8 mouse cellular contexts compared by ENCODE assay signal in genomic region chr12:30596818-30597407, GRCm38 (mm10). TPM values are rescaled to one million over a fixed set of nuclear protein-coding genes. Genes with fewer than 3 reads are reported as not detected.
DNase-seq lines count a peak whose midpoint lies in the region; ATAC-seq lines count a peak whose summit lies in the region.

No protein-coding gene starts in this region.

- H3K9me3 ChIP-seq in hindbrain, embryonic 10.5 days, result no peaks in the 10 kb centered on the region
- H3K9me3 ChIP-seq in hindbrain, embryonic 12.5 days (replicated peaks), result no peaks in the 10 kb centered on the region
- no peaks in the 10 kb centered on the region for H3K9me3 ChIP-seq in midbrain, embryonic 11.5 days (ENCODE audit: control insufficient read depth, low read length)
- no peaks in the 10 kb centered on the region for H3K9me3 ChIP-seq in stomach, embryonic 16.5 days (replicated peaks; ENCODE audit: control insufficient read depth, low read length)

- no peak overlapping the region for H3K9ac ChIP-seq in hindbrain, embryonic 12.5 days
- no peak overlapping the region for H3K9ac ChIP-seq in midbrain, embryonic 11.5 days (ENCODE audit: low read length)
- no peak overlapping the region for H3K9ac ChIP-seq in stomach, embryonic 16.5 days (ENCODE audit: low read length)

- peak; percentile 46 for DNase-seq in hindbrain, embryonic 10.5 days (ENCODE audit: low spot score)
- DNase-seq in adipocyte (ENCODE audit: low spot score), result peak; percentile 73
- peak; percentile 72 for DNase-seq in embryo, embryonic 11 days
- peak; percentile 56 for DNase-seq in heart, postnatal 4 days
- peak; percentile 58 to 73 for DNase-seq in layer of hippocampus, postnatal 10 days (ENCODE audit: low spot score in 2 of 2)
- DNase-seq in midbrain, embryonic 11.5 days (ENCODE audit: low spot score, missing footprints), result peak; percentile 92

- no peak overlapping the region for H3K27ac ChIP-seq in hindbrain, embryonic 10.5 days
- no peak overlapping the region for H3K27ac ChIP-seq in hindbrain, embryonic 12.5 days
- no peak overlapping the region for H3K27ac ChIP-seq in midbrain, embryonic 11.5 days (ENCODE audit: low read depth, low read length)
- no peak overlapping the region for H3K27ac ChIP-seq in stomach, embryonic 16.5 days (ENCODE audit: low read length)

- H3K4me1 ChIP-seq in hindbrain, embryonic 10.5 days (replicated peaks), result no peaks in the 10 kb centered on the region
- H3K4me1 ChIP-seq in hindbrain, embryonic 12.5 days, result no peaks in the 10 kb centered on the region
- no peaks in the 10 kb centered on the region for H3K4me1 ChIP-seq in midbrain, embryonic 11.5 days (ENCODE audit: control insufficient read depth, insufficient read depth, low read length)
- H3K4me1 ChIP-seq in stomach, embryonic 16.5 days (ENCODE audit: control insufficient read depth, insufficient read depth, low read length), result no peaks in the 10 kb centered on the region

- 39% methylated on average over 8 of the region's 8 CpGs for WGBS in hindbrain, embryonic 10.5 days
- WGBS in hindbrain, embryonic 12.5 days, result 39% methylated on average over 7 of the region's 8 CpGs
- WGBS in midbrain, embryonic 11.5 days, result 43% methylated on average over 8 of the region's 8 CpGs
- 40% methylated on average over 8 of the region's 8 CpGs for WGBS in stomach, embryonic 16.5 days

- H3K27me3 ChIP-seq in hindbrain, embryonic 10.5 days (ENCODE audit: insufficient read depth, poor library complexity, severe bottlenecking), result no peaks in the 10 kb centered on the region
- 0 out of 2 replicates have a peak, but pooled peaks cover 3% of the 10 kb centered on the region for H3K27me3 ChIP-seq in hindbrain, embryonic 12.5 days
- H3K27me3 ChIP-seq in midbrain, embryonic 11.5 days (ENCODE audit: control insufficient read depth, insufficient read depth, low read length), result no peaks in the 10 kb centered on the region
- H3K27me3 ChIP-seq in stomach, embryonic 16.5 days (ENCODE audit: control insufficient read depth, insufficient read depth, low read length), result no peaks in the 10 kb centered on the region

- ATAC-seq in hindbrain, embryonic 12.5 days (ENCODE audit: low FRiP score), result no peak
- peak; percentile 35; the same call in 1 of the 2 replicates for ATAC-seq in midbrain, embryonic 11.5 days (ENCODE audit: low FRiP score)
- ATAC-seq in stomach, embryonic 16.5 days (ENCODE audit: insufficient read depth, low FRiP score), result peak; percentile 37; the same call in 1 of the 2 replicates

- no peak overlapping the region for H3K4me3 ChIP-seq in hindbrain, embryonic 10.5 days
- no peak overlapping the region for H3K4me3 ChIP-seq in hindbrain, embryonic 12.5 days
- no peak overlapping the region for H3K4me3 ChIP-seq in midbrain, embryonic 11.5 days (ENCODE audit: low read depth, low read length)
- H3K4me3 ChIP-seq in stomach, embryonic 16.5 days (replicated peaks; ENCODE audit: low read length), result no peak overlapping the region

- peaks cover 2% of the 10 kb centered on the region for H3K36me3 ChIP-seq in hindbrain, embryonic 10.5 days
- 0 out of 2 replicates have a peak, but pooled peaks cover 5% of the 10 kb centered on the region for H3K36me3 ChIP-seq in hindbrain, embryonic 12.5 days
- no peaks in the 10 kb centered on the region for H3K36me3 ChIP-seq in midbrain, embryonic 11.5 days (ENCODE audit: control insufficient read depth, insufficient read depth, low read length)
- H3K36me3 ChIP-seq in stomach, embryonic 16.5 days (ENCODE audit: control insufficient read depth, insufficient read depth, low read length), result no peaks in the 10 kb centered on the region

- no peak overlapping the region for H3K4me2 ChIP-seq in hindbrain, embryonic 12.5 days (replicated peaks)
- H3K4me2 ChIP-seq in midbrain, embryonic 11.5 days, result no peak overlapping the region
- H3K4me2 ChIP-seq in stomach, embryonic 16.5 days (ENCODE audit: low read depth, low read length), result no peak overlapping the region

RNA-seq across cellular contexts. Expression of gene Tmem18, which starts 12.7 kb away (rescaled TPM):
- 22.1 and 27.8 TPM in 2 replicates for polyA plus RNA-seq in hindbrain, embryonic 10.5 days (2016; fragmentation: Nextera tagmentation; extraction: Ambion mirVana)
- 28.1 and 30.0 TPM in 2 replicates for polyA plus RNA-seq in hindbrain, embryonic 12.5 days (2016; fragmentation: Nextera tagmentation; extraction: Ambion mirVana)
- 10 to 100 TPM; 11.2 to 11.9 TPM for total RNA-seq in heart, postnatal 4 days (2021)
- 10 to 100 TPM; 57.0 to 60.1 TPM for total RNA-seq in layer of hippocampus, postnatal 10 days (2021)
- 28.0 and 31.8 TPM in 2 replicates for polyA plus RNA-seq in midbrain, embryonic 11.5 days (2014; fragmentation: Nextera tagmentation; extraction: Ambion mirVana)
- polyA plus RNA-seq in stomach, embryonic 16.5 days (2015; fragmentation: Nextera tagmentation; extraction: Ambion mirVana), result 28.7 and 29.7 TPM in 2 replicates
